Mouse (Mus musculus) CH12.LX (cell line): ENCODE measurements around the gene Pdia6.

ENCODE experiments used
- CHD1 ChIP-seq: IDR thresholded peaks from 2 replicates; pipeline ENCODE4 v1.6.1; 2012; ENCODE audit warnings: low read depth, low read length, improper control_type of control experiment, inconsistent platforms
- CTCF ChIP-seq, 2 experiments: IDR thresholded peaks in 1 of 2; conservative IDR thresholded peaks in 1 of 2; 2 replicates each; pipeline ENCODE4 v1.5.1; 2011 to 2012; ENCODE audit warnings: low read depth in 2 of 2, low read length in 2 of 2, improper control_type of control experiment in 1 of 2, inconsistent platforms in 1 of 2, mild to moderate bottlenecking in 1 of 2, moderate library complexity in 1 of 2
- HCFC1 ChIP-seq: IDR thresholded peaks from 2 replicates; pipeline ENCODE4 v1.6.1; 2012; ENCODE audit warnings: low read depth, mild to moderate bottlenecking, inconsistent platforms, low read length, improper control_type of control experiment
- POLR2A ChIP-seq: IDR thresholded peaks from 2 replicates; pipeline ENCODE4 v1.6.1; 2011; ENCODE audit warnings: low read depth, mild to moderate bottlenecking, improper control_type of control experiment, low read length
- ZKSCAN1 ChIP-seq: IDR thresholded peaks from 2 replicates; pipeline ENCODE4 v1.6.1; 2012; ENCODE audit warnings: low read depth, inconsistent platforms, low read length, improper control_type of control experiment, borderline replicate concordance
- ZNF384 ChIP-seq: IDR thresholded peaks from 2 replicates; pipeline ENCODE4 v1.6.1; 2012; ENCODE audit warnings: low read depth, low read length, improper control_type of control experiment, inconsistent platforms

DNA sequence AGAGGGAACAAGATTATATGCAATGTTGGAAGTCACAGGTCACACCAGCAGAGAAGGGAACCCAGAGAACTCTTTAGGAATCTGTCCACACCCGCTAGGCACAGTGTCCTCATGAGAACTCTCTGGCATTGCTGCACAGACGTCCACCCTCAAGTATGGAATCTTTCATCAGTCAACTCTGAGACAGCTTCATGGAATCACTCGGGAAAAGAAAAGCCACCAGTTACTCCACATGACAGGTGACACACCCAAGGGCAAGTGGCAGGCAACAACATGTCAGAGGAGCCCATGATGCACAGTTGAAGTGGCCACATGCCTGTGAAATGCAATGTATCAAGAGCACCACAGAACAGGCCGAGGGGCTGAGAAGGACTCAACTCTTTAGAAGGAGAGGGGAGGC lies 51.6 kb downstream of the Pdia6 start:
- TF ChIP-seq CHD1 (no peak), CTCF (conservative IDR thresholded peaks at IDR 0.05 in 1 of 2, IDR thresholded peaks at IDR 0.05 in 1 of 2; ENCODE audit: low read depth in 2 of 2, low read length in 2 of 2) (no peak), ZKSCAN1 (no peak), HCFC1 (no peak), ZNF384 (no peak), POLR2A (no peak)
